Mouse (Mus musculus): ENCODE results near the gene Rpl3l. TPM values are rescaled to one million over a fixed set of nuclear protein-coding genes. Genes with fewer than 3 reads are reported as not detected.

Rpl3l gene
- polyA plus RNA-seq, 1 experiment from 2014 or later, result 1.6 TPM

DNA sequence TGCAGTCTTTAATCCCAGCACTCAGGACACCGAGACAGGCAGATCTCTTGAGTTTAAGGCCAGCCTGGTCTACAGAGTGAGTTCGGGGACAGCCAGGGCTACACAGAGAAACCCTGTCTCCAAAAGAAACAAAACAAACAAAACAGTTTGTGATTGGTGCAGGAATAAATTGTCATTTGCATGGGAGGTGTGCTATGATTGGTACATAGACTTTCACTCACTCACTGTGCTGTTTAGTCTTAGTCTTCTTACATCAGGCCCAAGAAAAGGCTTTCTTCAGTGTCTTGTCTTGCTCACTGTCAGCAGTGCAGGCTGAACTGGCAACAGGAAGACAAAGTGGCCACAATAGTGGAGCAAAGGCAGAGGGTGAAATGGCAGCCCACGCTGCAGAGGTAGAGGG is 16.8 kb downstream of the Rpl3l start:
- 67% methylated on average over 3 of the region's 3 CpGs for WGBS
- Histone ChIP-seq H3K4me1 (replicated peaks) (no peaks in the 10 kb centered on the region), H3K4me2 (no peak overlapping the region), H3K4me3 (no peak overlapping the region), H3K27me3 (0 out of 2 replicates have a peak, but pooled peaks cover 9% of the 10 kb centered on the region), H3K27ac (no peak overlapping the region), H3K9me3 (replicated peaks) (no peaks in the 10 kb centered on the region), H3K36me3 (0 out of 2 replicates have a peak, but pooled peaks cover 11% of the 10 kb centered on the region), H3K9ac (no peak overlapping the region)
- ATAC-seq (replicated peaks; ENCODE audit: insufficient number of reproducible peaks, insufficient read depth, low FRiP score, low read depth), result no peak

DNA sequence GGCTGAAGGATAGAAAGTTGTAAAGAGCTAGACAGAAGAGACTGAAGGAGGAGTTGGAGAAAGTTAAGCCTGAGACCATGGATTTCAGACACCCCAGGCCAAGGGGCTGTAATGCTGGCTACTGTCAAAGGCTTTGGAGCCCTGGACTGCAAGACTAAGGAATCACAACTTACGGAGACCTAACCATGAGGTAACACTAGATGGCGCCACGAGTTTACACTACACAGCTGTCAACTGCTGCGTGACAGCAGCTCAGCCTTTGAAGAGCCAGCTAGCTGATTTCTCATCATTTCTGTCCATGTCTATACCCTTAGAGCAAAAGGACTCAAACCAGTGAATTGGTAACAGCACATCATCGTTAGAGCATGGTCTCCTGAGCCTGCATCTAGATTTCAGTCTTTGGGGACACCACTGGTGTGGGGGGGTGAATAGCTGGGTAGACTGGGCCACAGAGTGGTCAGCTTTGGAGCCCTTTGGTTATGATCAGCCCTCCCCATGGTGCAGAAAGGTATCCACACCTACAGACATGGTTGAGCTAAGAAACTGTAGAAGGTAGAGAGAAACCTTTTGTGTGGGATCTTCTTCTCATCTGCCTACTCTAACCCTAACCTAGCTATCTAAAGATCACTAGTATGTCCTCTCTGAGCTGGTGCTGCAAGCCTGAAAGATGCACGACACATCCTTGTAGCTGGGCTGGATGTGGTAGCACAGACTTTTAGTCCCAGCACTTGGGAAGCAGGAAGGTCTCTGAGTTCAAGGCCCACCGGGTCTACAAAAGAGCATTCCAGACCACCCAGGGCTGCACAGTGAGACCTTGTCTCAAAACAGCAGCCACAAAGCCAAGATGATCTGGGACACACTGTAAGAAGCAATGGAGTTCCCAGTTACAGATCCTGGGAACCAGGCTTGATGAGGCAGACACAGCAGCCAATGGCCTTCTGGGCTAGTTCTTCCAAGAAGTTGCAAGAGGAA is 18.2 kb downstream of the Rpl3l start:
- peak; percentile 74; the same call in 1 of the 2 replicates for ATAC-seq (replicated peaks; ENCODE audit: insufficient number of reproducible peaks, insufficient read depth, low FRiP score, low read depth)
- H3K9me3 ChIP-seq (replicated peaks), result no peaks in the 10 kb centered on the region
- H3K4me1 ChIP-seq (replicated peaks), result no peaks in the 10 kb centered on the region
- 0 out of 2 replicates have a peak, but pooled peaks cover 5% of the 10 kb centered on the region for H3K36me3 ChIP-seq
- H3K4me2 ChIP-seq, result no peak overlapping the region
- no peak overlapping the region for H3K9ac ChIP-seq
- peaks cover 20% of the 10 kb centered on the region for H3K27me3 ChIP-seq
- whole genome bisulfite sequencing, result 20% methylated on average over 7 of the region's 7 CpGs
- H3K4me3 ChIP-seq, result no peak overlapping the region
- no peak overlapping the region for H3K27ac ChIP-seq

DNA sequence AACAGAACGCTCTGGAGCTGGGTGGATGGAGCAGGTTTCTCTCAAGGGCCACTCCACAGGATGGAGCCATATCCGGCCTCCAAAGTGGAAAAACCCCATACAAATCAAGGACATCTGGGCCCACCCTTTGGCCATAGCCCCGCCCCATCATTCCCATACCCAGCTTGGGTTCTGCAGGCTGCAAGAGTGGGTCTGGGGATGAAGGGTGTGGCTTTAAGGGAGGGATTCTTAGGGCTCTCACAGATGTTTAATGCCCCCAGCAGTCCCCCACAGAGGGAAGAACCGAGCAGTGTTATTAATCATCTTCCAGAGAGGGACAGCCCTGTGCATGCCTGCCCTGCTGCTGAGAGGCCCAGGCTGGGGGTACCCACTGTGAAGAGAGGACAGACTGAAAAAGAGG is 19.4 kb downstream of the Rpl3l start:
- Histone ChIP-seq H3K4me2 (no peak overlapping the region), H3K4me1 (replicated peaks) (no peaks in the 10 kb centered on the region), H3K4me3 (no peak overlapping the region), H3K27me3 (peaks cover 31% of the 10 kb centered on the region), H3K9ac (no peak overlapping the region), H3K9me3 (replicated peaks) (no peaks in the 10 kb centered on the region), H3K27ac (no peak overlapping the region), H3K36me3 (no peaks in the 10 kb centered on the region)
- WGBS, result 32% methylated on average over 4 of the region's 4 CpGs
- no peak for ATAC-seq (replicated peaks; ENCODE audit: insufficient number of reproducible peaks, insufficient read depth, low FRiP score, low read depth)

DNA sequence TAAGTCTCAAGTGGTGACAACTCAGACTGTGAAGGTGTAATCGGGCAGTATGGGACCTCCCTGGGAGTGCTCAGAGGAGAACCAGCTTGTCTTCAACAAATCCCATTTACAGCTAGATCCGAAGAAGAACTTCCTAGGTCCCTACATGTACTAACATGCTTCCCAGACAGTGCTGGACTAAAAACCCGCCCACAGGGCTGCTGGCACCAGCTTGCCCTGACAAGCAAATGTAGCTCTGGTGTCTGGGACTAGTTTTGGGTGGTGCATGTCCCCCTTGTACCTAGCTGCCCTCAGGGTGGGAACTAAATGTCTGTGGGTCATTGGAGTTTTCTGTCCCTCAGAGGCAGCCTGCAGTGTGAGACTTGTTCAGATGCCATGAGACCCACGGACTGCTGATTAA is 23.9 kb downstream of the Rpl3l start:
- no peak overlapping the region for H3K4me2 ChIP-seq
- WGBS, result 16% methylated on average over 4 of the region's 4 CpGs
- H3K27ac ChIP-seq, result no peak overlapping the region
- no peaks in the 10 kb centered on the region for H3K36me3 ChIP-seq
- H3K27me3 ChIP-seq, result peaks cover 62% of the 10 kb centered on the region
- H3K9ac ChIP-seq, result no peak overlapping the region
- H3K9me3 ChIP-seq (replicated peaks), result no peaks in the 10 kb centered on the region
- no peak overlapping the region for H3K4me3 ChIP-seq
- no peak for ATAC-seq (replicated peaks; ENCODE audit: insufficient number of reproducible peaks, insufficient read depth, low FRiP score, low read depth)
- peaks cover 20% of the 10 kb centered on the region for H3K4me1 ChIP-seq (replicated peaks)

DNA sequence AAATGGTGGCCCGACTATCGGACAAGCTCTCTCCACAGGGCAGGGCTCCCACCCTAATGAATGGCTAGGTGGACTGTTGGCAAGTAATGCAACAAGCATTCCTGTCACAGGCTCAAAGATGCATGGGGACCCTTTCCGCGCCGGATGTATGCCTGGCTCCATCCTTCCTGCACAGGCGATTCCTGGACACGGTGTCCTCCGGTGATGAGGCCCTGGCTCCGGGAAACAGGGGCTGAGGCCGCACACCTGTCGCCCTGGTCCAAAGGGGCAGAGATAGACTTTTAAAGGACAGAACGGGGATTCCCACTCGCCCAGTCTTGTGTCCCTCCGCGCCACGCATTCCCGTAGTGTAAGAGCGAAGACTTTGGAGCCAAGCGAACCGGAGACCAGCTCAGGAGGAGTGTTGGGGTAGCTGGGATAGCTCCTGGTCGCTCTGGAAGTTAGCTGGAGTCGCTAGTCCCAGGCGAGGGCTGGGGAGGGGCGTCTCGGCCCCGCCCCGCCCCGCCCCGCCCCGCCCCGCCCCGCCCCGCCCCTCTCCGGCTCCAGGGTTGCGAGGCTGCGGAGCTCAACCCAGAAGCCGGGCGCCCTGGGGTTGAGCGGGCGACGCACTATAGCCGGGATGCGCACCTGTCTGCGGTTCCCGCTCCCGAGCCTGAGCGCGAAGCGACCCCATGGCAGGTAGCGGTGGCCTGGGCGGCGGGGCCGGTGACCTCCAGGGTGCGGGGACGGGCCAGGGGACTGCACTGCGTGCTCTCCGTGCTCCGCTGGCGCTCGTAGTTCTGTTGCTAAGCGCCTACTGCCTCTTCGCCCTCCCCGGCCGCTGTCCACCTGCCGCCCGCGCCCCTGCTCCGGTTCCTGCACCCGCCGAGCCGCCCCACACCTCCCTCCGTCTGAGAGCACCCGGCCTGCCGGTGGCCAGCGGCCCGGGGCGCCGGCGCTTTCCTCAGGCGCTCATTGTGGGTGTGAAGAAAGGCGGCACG is 25.1 kb downstream of the Rpl3l start, which contains the start of gene Hs3st6:
Gene Hs3st6, plus strand, starts transcription at position 574 of the 980 bp plus-strand sequence.
- H3K27me3 ChIP-seq, result peaks cover 61% of the 10 kb centered on the region
- H3K4me2 ChIP-seq, result peak within 1 kb of the TSS; percentile 98
- ATAC-seq (replicated peaks; ENCODE audit: insufficient number of reproducible peaks, insufficient read depth, low FRiP score, low read depth), result peak; percentile 83
- peak within 1 kb of the TSS; percentile 61 for H3K4me3 ChIP-seq
- H3K4me1 ChIP-seq (replicated peaks), result peaks cover 20% of the 10 kb centered on the region
- H3K9me3 ChIP-seq (replicated peaks), result no peaks in the 10 kb centered on the region
- peak within 1 kb of the TSS; percentile 47 for H3K9ac ChIP-seq
- H3K36me3 ChIP-seq, result no peaks in the 10 kb centered on the region
- 2% methylated on average over 45 of the region's 82 CpGs for WGBS
- no peak within 1 kb of the TSS for H3K27ac ChIP-seq

DNA sequence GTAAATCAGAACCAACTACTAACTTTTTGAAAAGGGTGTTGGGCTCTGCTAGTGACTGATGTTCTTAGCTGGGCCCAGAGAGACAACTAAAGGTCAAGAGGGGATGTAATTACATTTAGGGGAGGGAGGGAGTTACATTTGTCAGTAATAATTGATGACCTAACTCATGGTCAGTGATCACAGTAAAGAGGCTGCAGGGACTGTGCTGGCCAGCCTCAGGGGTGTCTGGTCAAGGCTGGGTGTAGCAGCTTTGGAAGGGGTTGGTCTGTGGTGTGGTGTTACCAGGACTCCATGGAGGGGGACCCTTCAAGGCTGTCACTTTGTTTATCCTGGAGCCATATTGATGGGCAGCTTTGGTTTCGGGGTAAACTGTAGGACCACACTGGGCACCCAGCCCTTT is 29.8 kb downstream of the Rpl3l start:
- no peaks in the 10 kb centered on the region for H3K9me3 ChIP-seq (replicated peaks)
- H3K4me2 ChIP-seq, result no peak overlapping the region
- no peak overlapping the region for H3K9ac ChIP-seq
- H3K4me1 ChIP-seq (replicated peaks), result peaks cover 20% of the 10 kb centered on the region
- H3K27me3 ChIP-seq, result peaks cover 37% of the 10 kb centered on the region
- WGBS, result 91% methylated on average over 1 of the region's 1 CpGs
- no peak overlapping the region for H3K4me3 ChIP-seq
- H3K27ac ChIP-seq, result no peak overlapping the region
- H3K36me3 ChIP-seq, result no peaks in the 10 kb centered on the region
- ATAC-seq (replicated peaks; ENCODE audit: insufficient number of reproducible peaks, insufficient read depth, low FRiP score, low read depth), result no peak

DNA sequence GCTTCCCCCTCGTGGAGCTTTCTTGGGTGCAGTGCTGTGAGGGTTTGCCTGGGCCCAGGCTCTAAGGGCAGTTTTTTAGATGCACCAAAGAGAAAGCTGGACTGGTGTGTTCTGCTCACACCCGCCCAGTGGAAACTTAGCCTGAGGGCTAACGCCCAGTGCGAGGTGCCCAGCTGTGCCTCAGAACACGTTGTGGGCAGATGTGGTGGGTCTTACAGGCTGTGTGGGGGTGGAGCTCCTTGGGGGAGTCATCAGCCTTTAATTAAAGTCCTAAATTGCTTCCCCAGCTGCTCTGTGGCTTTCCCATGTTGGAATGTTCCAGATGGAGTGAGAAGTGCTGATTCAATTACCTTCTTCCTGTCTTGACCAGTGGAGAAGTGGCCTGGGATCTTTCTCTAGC is 33.5 kb downstream of the Rpl3l start:
- WGBS, result 62% methylated on average over 5 of the region's 5 CpGs
- ATAC-seq (replicated peaks; ENCODE audit: insufficient number of reproducible peaks, insufficient read depth, low FRiP score, low read depth), result no peak
- Histone ChIP-seq H3K27me3 (peaks cover 4% of the 10 kb centered on the region; the same call in 1 of the 2 replicates), H3K36me3 (no peaks in the 10 kb centered on the region), H3K9ac (no peak overlapping the region), H3K9me3 (replicated peaks) (no peaks in the 10 kb centered on the region), H3K4me2 (no peak overlapping the region), H3K27ac (no peak overlapping the region), H3K4me1 (replicated peaks) (0 out of 2 replicates have a peak, but pooled peaks cover 9% of the 10 kb centered on the region), H3K4me3 (no peak overlapping the region)

DNA sequence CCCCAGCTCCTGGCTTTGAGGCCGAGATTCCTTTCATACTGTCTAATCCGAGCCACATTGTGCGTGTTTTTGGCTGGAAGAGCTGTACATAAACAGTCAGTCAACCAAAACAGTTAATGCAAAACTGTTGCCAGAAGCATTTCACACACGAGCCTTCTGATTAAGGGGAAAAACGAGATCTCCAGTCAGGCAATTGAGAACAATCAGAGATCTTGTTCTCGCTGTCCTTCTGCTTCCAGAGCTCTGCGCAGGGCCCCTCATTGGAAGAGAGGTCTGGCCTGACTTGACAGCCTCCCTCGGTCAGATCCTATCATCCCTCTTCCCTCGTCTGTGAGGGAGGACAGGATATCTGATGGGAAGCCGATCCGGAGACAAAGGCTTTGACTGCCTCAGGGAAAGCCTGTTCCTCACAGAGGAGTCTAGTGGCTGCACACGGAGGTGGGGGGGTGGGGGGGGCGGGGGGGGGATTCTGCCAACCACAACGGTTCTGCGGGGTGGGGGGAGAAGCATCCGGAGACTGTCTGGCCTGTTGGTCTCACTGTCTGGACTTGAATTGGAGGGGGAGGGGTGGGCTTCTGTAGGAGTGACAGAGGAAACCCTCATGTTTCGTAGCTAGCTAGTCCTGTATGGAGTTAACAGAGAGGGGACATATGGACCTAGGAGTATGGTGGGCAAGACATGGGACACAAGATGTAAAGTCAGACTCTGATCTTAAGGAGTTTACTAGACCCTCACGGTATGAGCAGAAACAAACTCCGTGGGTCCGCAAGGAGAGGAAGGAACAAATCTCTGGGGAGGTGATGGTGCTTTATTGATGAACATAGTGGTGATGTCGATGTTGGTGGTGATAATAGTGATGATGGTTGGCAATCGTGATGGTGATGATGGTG is 37.6 kb downstream of the Rpl3l start:
- H3K4me3 ChIP-seq, result no peak overlapping the region
- no peak overlapping the region for H3K27ac ChIP-seq
- no peak overlapping the region for H3K9ac ChIP-seq
- 0 out of 2 replicates have a peak, but pooled peaks cover 4% of the 10 kb centered on the region for H3K27me3 ChIP-seq
- H3K4me1 ChIP-seq (replicated peaks), result 0 out of 2 replicates have a peak, but pooled peaks cover 12% of the 10 kb centered on the region
- no peak for ATAC-seq (replicated peaks; ENCODE audit: insufficient number of reproducible peaks, insufficient read depth, low FRiP score, low read depth)
- WGBS, result 38% methylated on average over 21 of the region's 22 CpGs
- H3K4me2 ChIP-seq, result peak overlapping the region; percentile 2; the same call in 1 of the 2 replicates
- H3K36me3 ChIP-seq, result no peaks in the 10 kb centered on the region
- H3K9me3 ChIP-seq (replicated peaks), result no peaks in the 10 kb centered on the region

DNA sequence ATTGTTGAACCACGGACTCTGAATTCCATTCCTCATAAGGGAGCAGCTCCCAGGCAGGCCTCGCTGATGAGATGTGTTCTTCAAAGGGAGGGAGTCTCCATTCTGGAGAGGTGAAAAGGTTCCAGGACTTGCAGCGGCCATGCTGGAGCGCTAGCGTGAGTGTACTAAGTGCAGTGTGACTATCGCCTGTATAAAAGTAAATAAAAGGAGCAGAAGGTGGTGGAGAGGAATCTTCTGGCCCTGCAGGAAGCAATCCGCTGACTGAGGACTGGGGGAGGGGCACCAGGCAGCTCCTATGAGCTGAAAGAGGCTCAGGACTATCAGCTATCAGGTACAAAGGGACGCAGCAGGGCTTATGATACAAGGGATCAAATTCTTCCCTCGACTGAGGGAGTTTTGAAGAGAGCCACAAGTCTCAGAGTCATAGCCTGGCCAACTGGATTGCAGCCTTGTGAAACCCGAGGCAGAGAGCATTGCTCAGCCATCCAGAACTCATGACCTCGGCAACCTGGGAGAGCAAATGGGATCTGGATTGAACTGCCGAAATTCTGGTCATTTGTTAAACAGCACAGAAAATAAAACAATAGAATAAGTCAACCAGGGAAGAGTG is 38.8 kb downstream of the Rpl3l start:
- H3K27me3 ChIP-seq, result 0 out of 2 replicates have a peak, but pooled peaks cover 4% of the 10 kb centered on the region
- WGBS, result 25% methylated on average over 12 of the region's 12 CpGs

DNA sequence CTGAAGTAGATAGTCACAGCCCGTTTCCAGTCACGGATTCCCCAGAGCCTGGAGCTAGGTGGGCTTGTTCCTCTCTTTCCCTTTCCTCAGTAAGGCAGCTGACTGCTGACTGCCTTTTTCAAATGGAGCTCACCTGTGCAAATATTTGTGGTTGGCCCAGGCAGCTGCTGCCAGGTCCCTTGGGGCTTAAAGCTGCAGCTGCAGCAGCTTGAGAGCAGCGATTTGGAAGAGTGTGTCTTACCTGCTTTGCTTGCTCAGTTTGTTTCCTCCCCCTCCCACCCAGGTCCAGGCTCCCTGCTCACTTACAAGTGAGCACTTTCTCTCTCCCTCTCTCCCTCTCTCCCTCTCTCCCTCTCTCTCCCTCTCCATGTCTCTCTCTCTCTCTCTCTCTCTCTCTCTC is 41.5 kb downstream of the Rpl3l start:
- no peak overlapping the region for H3K9ac ChIP-seq
- no peaks in the 10 kb centered on the region for H3K36me3 ChIP-seq
- H3K4me1 ChIP-seq (replicated peaks), result 0 out of 2 replicates have a peak, but pooled peaks cover 8% of the 10 kb centered on the region
- H3K27me3 ChIP-seq, result 0 out of 2 replicates have a peak, but pooled peaks cover 4% of the 10 kb centered on the region
- ATAC-seq (replicated peaks; ENCODE audit: insufficient number of reproducible peaks, insufficient read depth, low FRiP score, low read depth), result no peak
- H3K4me2 ChIP-seq, result no peak overlapping the region
- no peak overlapping the region for H3K4me3 ChIP-seq
- 37% methylated on average over 3 of the region's 3 CpGs for WGBS
- no peaks in the 10 kb centered on the region for H3K9me3 ChIP-seq (replicated peaks)
- no peak overlapping the region for H3K27ac ChIP-seq

More for the DNA sequence above, 38.8 kb downstream of the Rpl3l start:
- 0 out of 2 replicates have a peak, but pooled peaks cover 12% of the 10 kb centered on the region for H3K4me1 ChIP-seq (replicated peaks)
- no peak for ATAC-seq (replicated peaks; ENCODE audit: insufficient number of reproducible peaks, insufficient read depth, low FRiP score, low read depth)
- no peak overlapping the region for H3K9ac ChIP-seq
- no peaks in the 10 kb centered on the region for H3K9me3 ChIP-seq (replicated peaks)
- H3K4me3 ChIP-seq, result no peak overlapping the region
- H3K36me3 ChIP-seq, result no peaks in the 10 kb centered on the region
- H3K27ac ChIP-seq, result no peak overlapping the region
- H3K4me2 ChIP-seq, result no peak overlapping the region
